10 mouse cellular contexts compared by ENCODE assay signal in genomic region chr13:107541635-107541955, GRCm38 (mm10).
A peak's percentile ranks its signal among the peaks of the same experiment; 100 is the strongest.
DNase-seq lines count a peak whose midpoint lies in the region; ATAC-seq lines count a peak whose summit lies in the region.
"Had no signal": no experiment of that assay in that cellular context is flagged by ENCODE, and none has a peak within 500 bp of the region (broad histone marks: within the 10 kb centered on the region; RNA-seq: fewer than 3 reads in every experiment).

No protein-coding gene starts in this region.

- H3K4me2 ChIP-seq in forebrain, embryonic 14.5 days (ENCODE audit: low read length), result 0 out of 2 replicates have a peak overlapping the region, but pooled peaks have one; percentile 14
- H3K4me2 ChIP-seq: limb, embryonic 15.5 days had no signal

- H3K9ac ChIP-seq in forebrain, embryonic 14.5 days (ENCODE audit: low read length), result peak overlapping the region; percentile 50; the same call in 1 of the 2 replicates
- H3K9ac ChIP-seq: limb, embryonic 15.5 days had no signal

- 5% methylated on average over 2 of the region's 2 CpGs for WGBS in forebrain, embryonic 14.5 days
- WGBS in midbrain, embryonic 10.5 days, result 11% methylated on average over 2 of the region's 2 CpGs

- peak overlapping the region; percentile 95 for H3K27ac ChIP-seq in forebrain, embryonic 14.5 days (ENCODE audit: low read depth, low read length)
- peak overlapping the region; percentile 85 for H3K27ac ChIP-seq in midbrain, embryonic 10.5 days (replicated peaks)
- H3K27ac ChIP-seq: limb, embryonic 15.5 days had no signal

- H3K27me3 ChIP-seq in forebrain, embryonic 14.5 days (replicated peaks; ENCODE audit: control insufficient read depth, insufficient read depth, low read length), result no peaks in the 10 kb centered on the region
- no peaks in the 10 kb centered on the region; the same call in 1 of the 2 replicates for H3K27me3 ChIP-seq in midbrain, embryonic 10.5 days (ENCODE audit: low read depth, poor library complexity, severe bottlenecking)
- H3K27me3 ChIP-seq: limb, embryonic 15.5 days had no signal

- H3K9me3 ChIP-seq in forebrain, embryonic 14.5 days (replicated peaks; ENCODE audit: control insufficient read depth, low read length), result no peaks in the 10 kb centered on the region; the same call in 1 of the 2 replicates
- H3K9me3 ChIP-seq in midbrain, embryonic 10.5 days (replicated peaks), result no peaks in the 10 kb centered on the region
- H3K9me3 ChIP-seq: limb, embryonic 15.5 days had no signal

- H3K4me1 ChIP-seq in forebrain, embryonic 14.5 days (ENCODE audit: control insufficient read depth, insufficient read depth, low read length), result peaks cover 42% of the 10 kb centered on the region
- H3K4me1 ChIP-seq in midbrain, embryonic 10.5 days, result peaks cover 50% of the 10 kb centered on the region
- H3K4me1 ChIP-seq: limb, embryonic 15.5 days had no signal

- H3K4me3 ChIP-seq in forebrain, embryonic 14.5 days (ENCODE audit: low read depth, low read length), result no peak overlapping the region
- peak overlapping the region; percentile 1; the same call in 1 of the 2 replicates for H3K4me3 ChIP-seq in midbrain, embryonic 10.5 days
- H3K4me3 ChIP-seq: limb, embryonic 15.5 days had no signal

- peak; percentile 54 for ATAC-seq in forebrain, embryonic 14.5 days

- peak; percentile 62 for DNase-seq in right cerebral cortex, postnatal 10 days (ENCODE audit: low spot score in 2 of 2)
- DNase-seq in right cerebral cortex, postnatal 25 days, result no peak
- peak; percentile 90 for DNase-seq in forebrain, embryonic 14.5 days (ENCODE audit: low spot score)
- peak; percentile 62 for DNase-seq in midbrain, embryonic 10.5 days (ENCODE audit: low spot score)
- peak; percentile 55 for DNase-seq in retina, postnatal 1 day
- no peak for DNase-seq in heart, adult 9 months (ENCODE audit: low spot score in 2 of 2)
- no peak for DNase-seq in kidney, postnatal 10 days
- DNase-seq in urinary bladder, postnatal 4 days (ENCODE audit: low spot score in 2 of 2), result no peak
- DNase-seq: kidney, adult 18-20 months had no signal

- no peaks in the 10 kb centered on the region for H3K36me3 ChIP-seq in forebrain, embryonic 14.5 days (ENCODE audit: control insufficient read depth, insufficient read depth, low read length)
- no peaks in the 10 kb centered on the region for H3K36me3 ChIP-seq in midbrain, embryonic 10.5 days
- H3K36me3 ChIP-seq: limb, embryonic 15.5 days had no signal

Comparison
In these comparisons a context has a peak if more than half of its experiments do, and no peak if none do; other contexts are left out.
1. DNase-seq: peak in right cerebral cortex, postnatal 10 days (2 of 2), forebrain, embryonic 14.5 days (single experiment), midbrain, embryonic 10.5 days (single experiment) and retina, postnatal 1 day (single experiment); none in right cerebral cortex, postnatal 25 days (single experiment), heart, adult 9 months (0 of 2), kidney, postnatal 10 days (single experiment) and urinary bladder, postnatal 4 days (0 of 2).